Mouse (Mus musculus) forebrain, embryonic 16.5 days (tissue): ENCODE data around the gene Gm17622. TPM values are rescaled to one million over a fixed set of nuclear protein-coding genes. Genes with fewer than 3 reads are reported as not detected.

Experiments used
- ATAC-seq: fragments of 200-750 bp; cut with Nextera tagmentation; 2 replicates; pipeline ENCODE4 v1.8.0; 2017; ENCODE audit warnings: mild to moderate bottlenecking, moderate library complexity
- H3K27ac ChIP-seq: fragments of 300-500 bp; sonication (generic); 2 replicates; pipeline ENCODE4 v1.5.1; 2014; ENCODE audit warnings: low read length, control low read depth
- H3K27me3 ChIP-seq: fragments of 300-500 bp; sonication (generic); replicated peaks from 2 replicates; pipeline ENCODE4 v1.6.1; 2014; ENCODE audit warnings: low read length; ENCODE audit not compliant: control insufficient read depth, insufficient read depth
- H3K36me3 ChIP-seq: fragments of 300-500 bp; sonication (generic); 2 replicates; pipeline ENCODE4 v1.6.1; 2014; ENCODE audit not compliant: control insufficient read depth, insufficient read depth
- H3K4me1 ChIP-seq: fragments of 300-500 bp; sonication (generic); replicated peaks from 2 replicates; pipeline ENCODE4 v1.6.1; 2014; ENCODE audit warnings: low read length; ENCODE audit not compliant: control insufficient read depth, insufficient read depth
- H3K4me2 ChIP-seq: fragments of 300-500 bp; sonication (generic); 2 replicates; pipeline ENCODE4 v1.6.1; 2014; ENCODE audit warnings: mild to moderate bottlenecking, low read length, control low read depth
- H3K4me3 ChIP-seq: fragments of 300-500 bp; sonication (generic); replicated peaks from 2 replicates; pipeline ENCODE4 v1.5.1; 2014; ENCODE audit warnings: mild to moderate bottlenecking, low read length, control low read depth
- H3K9ac ChIP-seq: fragments of 300-500 bp; sonication (generic); replicated peaks from 2 replicates; pipeline ENCODE4 v1.6.1; 2014; ENCODE audit warnings: low read depth, low read length, control low read depth
- H3K9me3 ChIP-seq: fragments of 300-500 bp; sonication (generic); 2 replicates; pipeline ENCODE4 v1.6.1; 2016; ENCODE audit warnings: low read length; ENCODE audit not compliant: control insufficient read depth
- WGBS: fragments of 180-500 bp; shearing (Covaris S2); extraction: QIAGEN DNeasy Blood & Tissue Kit; methylation state at CpG from one replicate; pipeline ENCODE4 v1.1.7; 2014; 5-methylcytosine and 5-hydroxymethylcytosine counted together
- polyA plus RNA-seq: library from polyadenylated mRNA; unstranded; fragments of >200 nt; fragmentation: Nextera tagmentation; extraction: Ambion mirVana; gene quantifications from 2 replicates; pipeline ENCODE4 v1.2.1, GENCODE M21; 2015

The Gm17622 gene
- polyA plus RNA-seq, 1 experiment from 2014 or later, result not detected

- WGBS, result 85% methylated on average over 3 of the region's 3 CpGs
- Histone ChIP-seq H3K9me3 (no peaks in the 10 kb centered on the region), H3K9ac (no peak overlapping the region), H3K27me3 (no peaks in the 10 kb centered on the region), H3K27ac (no peak overlapping the region), H3K4me3 (no peak overlapping the region), H3K4me1 (no peaks in the 10 kb centered on the region), H3K36me3 (no peaks in the 10 kb centered on the region), H3K4me2 (no peak overlapping the region)
- ATAC-seq, result no peak
These were observed 47.6 kb downstream of the Gm17622 start for GRCm38 (mm10) chr13:96538103-96538502.

Other genes starting within 250 kb of the Gm17622 start
- 24.3 and 27.7 TPM in 2 replicates for gene Poc5, start 102.4 kb upstream of the Gm17622 start, polyA plus RNA-seq
- gene Ankdd1b, start 19.5 kb upstream of the Gm17622 start, polyA plus RNA-seq, result not detected in 2 replicates
- 6.1 and 7.1 TPM in 2 replicates for gene Polk, start 51.8 kb downstream of the Gm17622 start, polyA plus RNA-seq
- 7.2 and 9.6 TPM in 2 replicates for gene Col4a3bp, start 51.9 kb downstream of the Gm17622 start, polyA plus RNA-seq
- 205 and 222 TPM in 2 replicates for gene Hmgcr, start 180.2 kb downstream of the Gm17622 start, polyA plus RNA-seq